Mouse (Mus musculus) MEL (cell line): ENCODE data around the gene Shmt1. TPM values are rescaled to one million over a fixed set of nuclear protein-coding genes. Genes with fewer than 3 reads are reported as not detected.
A peak's percentile ranks its signal among the peaks of the same experiment; 100 is the strongest.

Experiments
- DNase-seq: peaks from one replicate; pipeline ENCODE4 v3.0.0; 2011; ENCODE audit warnings: low read depth, low spot score
- H3K27ac ChIP-seq: 2 replicates; pipeline ENCODE4 v1.5.1; 2012; ENCODE audit warnings: low read depth, mild to moderate bottlenecking, control low read depth, low read length, moderate library complexity; ENCODE audit not compliant: control insufficient read depth
- H3K27me3 ChIP-seq, 2 experiments: fragments of 150-350 bp in 1 of 2; sonication (generic) in 1 of 2; 2 replicates each; pipeline ENCODE4 v1.6.1; 2012; ENCODE audit warnings: low read length in 2 of 2, mild to moderate bottlenecking in 2 of 2, improper control_type of control experiment in 1 of 2, moderate library complexity in 1 of 2; ENCODE audit not compliant: insufficient read depth in 2 of 2, control insufficient read depth in 1 of 2
- H3K36me3 ChIP-seq, 2 experiments: 2 replicates each; pipeline ENCODE4 v1.6.1; 2012 to 2014; ENCODE audit warnings: low read length in 2 of 2, improper control_type of control experiment in 1 of 2, inconsistent platforms in 1 of 2, mild to moderate bottlenecking in 1 of 2; ENCODE audit not compliant: insufficient read depth in 2 of 2, control insufficient read depth in 1 of 2
- H3K4me1 ChIP-seq, 2 experiments: fragments of 150-350 bp in 1 of 2; sonication (generic) in 1 of 2; 2 replicates each; pipeline ENCODE4 v1.6.1; 2012; ENCODE audit warnings: low read length in 2 of 2, improper control_type of control experiment in 1 of 2, mild to moderate bottlenecking in 1 of 2; ENCODE audit not compliant: insufficient read depth in 2 of 2, control insufficient read depth in 1 of 2
- H3K4me3 ChIP-seq, 2 experiments: fragments of 150-350 bp in 1 of 2; sonication (generic) in 1 of 2; 2 replicates each; pipeline ENCODE4 v1.5.1; 2012; ENCODE audit warnings: low read depth in 2 of 2, low read length in 2 of 2, mild to moderate bottlenecking in 2 of 2, moderate library complexity in 2 of 2, control low read depth in 1 of 2, improper control_type of control experiment in 1 of 2; ENCODE audit not compliant: control insufficient read depth in 1 of 2, insufficient read depth in 1 of 2
- H3K79me2 ChIP-seq: 2 replicates; pipeline ENCODE4 v1.6.1; 2012; ENCODE audit warnings: mild to moderate bottlenecking, low read length, moderate library complexity; ENCODE audit not compliant: control insufficient read depth, poor library complexity, insufficient read depth
- H3K9ac ChIP-seq: 2 replicates; pipeline ENCODE4 v1.6.1; 2012; ENCODE audit warnings: low read depth, mild to moderate bottlenecking, control low read depth, low read length, moderate library complexity; ENCODE audit not compliant: control insufficient read depth, poor library complexity, severe bottlenecking
- H3K9me3 ChIP-seq: fragments of 150-350 bp; sonication (generic); replicated peaks from 2 replicates; pipeline ENCODE4 v1.6.1; 2012; ENCODE audit warnings: mild to moderate bottlenecking, low read length, improper control_type of control experiment, moderate library complexity; ENCODE audit not compliant: insufficient read depth
- BHLHE40 ChIP-seq: IDR thresholded peaks from 2 replicates; pipeline ENCODE4 v1.6.1; 2012; ENCODE audit warnings: low read depth, mild to moderate bottlenecking, inconsistent platforms, low read length, improper control_type of control experiment, borderline replicate concordance
- CHD2 ChIP-seq: IDR thresholded peaks from 2 replicates; pipeline ENCODE4 v1.6.1; 2011; ENCODE audit warnings: low read length, improper control_type of control experiment
- CTCF ChIP-seq, 3 experiments: IDR thresholded peaks in 2 of 3; conservative IDR thresholded peaks in 1 of 3; 2 replicates each; pipeline ENCODE4 v1.5.1; 2011 to 2012; ENCODE audit warnings: low read length in 3 of 3, low read depth in 2 of 3, mild to moderate bottlenecking in 2 of 3, improper control_type of control experiment in 1 of 3, inconsistent platforms in 1 of 3, mixed read lengths in 1 of 3, moderate library complexity in 1 of 3; ENCODE audit not compliant: control insufficient read depth in 1 of 3, insufficient read depth in 1 of 3, poor library complexity in 1 of 3, severe bottlenecking in 1 of 3
- E2F4 ChIP-seq: IDR thresholded peaks from 2 replicates; pipeline ENCODE4 v1.6.1; 2011; ENCODE audit warnings: low read depth, low read length, improper control_type of control experiment, borderline replicate concordance
- ELF1 ChIP-seq: IDR thresholded peaks from 2 replicates; pipeline ENCODE4 v1.6.1; 2014; ENCODE audit warnings: low read depth, mild to moderate bottlenecking, inconsistent platforms, low read length, improper control_type of control experiment, moderate library complexity
- EP300 ChIP-seq, 2 experiments: IDR thresholded peaks; 2 replicates each; pipeline ENCODE4 v1.6.1; 2011; ENCODE audit warnings: improper control_type of control experiment in 2 of 2, low read length in 2 of 2, low read depth in 1 of 2, mild to moderate bottlenecking in 1 of 2
- ETS1 ChIP-seq: IDR thresholded peaks from 2 replicates; pipeline ENCODE4 v1.6.1; 2012; ENCODE audit warnings: low read depth, mild to moderate bottlenecking, inconsistent platforms, low read length, improper control_type of control experiment, moderate library complexity
- GATA1 ChIP-seq: IDR thresholded peaks from 2 replicates; pipeline ENCODE4 v1.6.1; 2011; ENCODE audit warnings: low read depth, low read length, improper control_type of control experiment
- JUND ChIP-seq: IDR thresholded peaks from 2 replicates; pipeline ENCODE4 v1.6.1; 2011; ENCODE audit warnings: low read depth, mild to moderate bottlenecking, improper control_type of control experiment, low read length
- KAT2A ChIP-seq: conservative IDR thresholded peaks from 2 replicates; pipeline ENCODE4 v1.6.1; 2012; ENCODE audit warnings: low read depth, low read length, improper control_type of control experiment, inconsistent platforms
- MAFK ChIP-seq: IDR thresholded peaks from 2 replicates; pipeline ENCODE4 v1.6.1; 2011; ENCODE audit warnings: low read depth, mild to moderate bottlenecking, low read length, improper control_type of control experiment, borderline replicate concordance
- MAX ChIP-seq: IDR thresholded peaks from 2 replicates; pipeline ENCODE4 v1.6.1; 2011; ENCODE audit warnings: low read length, improper control_type of control experiment
- MAZ ChIP-seq: IDR thresholded peaks from 2 replicates; pipeline ENCODE4 v1.6.1; 2012; ENCODE audit warnings: low read depth, mild to moderate bottlenecking, inconsistent platforms, low read length, improper control_type of control experiment
- NELFE ChIP-seq: IDR thresholded peaks from 2 replicates; pipeline ENCODE4 v1.6.1; 2011; ENCODE audit warnings: low read depth, low read length, improper control_type of control experiment
- POLR2AphosphoS5 ChIP-seq: IDR thresholded peaks from 2 replicates; pipeline ENCODE4 v1.6.1; 2012; ENCODE audit warnings: low read depth, borderline replicate concordance, mild to moderate bottlenecking, inconsistent platforms, low read length, moderate library complexity, mixed read lengths
- RCOR1 ChIP-seq: IDR thresholded peaks from 2 replicates; pipeline ENCODE4 v1.6.1; 2012; ENCODE audit warnings: low read depth, mild to moderate bottlenecking, inconsistent platforms, low read length, improper control_type of control experiment
- SIN3A ChIP-seq: IDR thresholded peaks from 2 replicates; pipeline ENCODE4 v1.6.1; 2012; ENCODE audit warnings: low read length, improper control_type of control experiment, inconsistent platforms
- TAL1 ChIP-seq: IDR thresholded peaks from 2 replicates; pipeline ENCODE4 v1.6.1; 2012; ENCODE audit warnings: mild to moderate bottlenecking, inconsistent platforms, low read length, moderate library complexity, mixed read lengths
- TCF12 ChIP-seq: IDR thresholded peaks from 2 replicates; pipeline ENCODE4 v1.6.1; 2014; ENCODE audit warnings: low read depth, mild to moderate bottlenecking, inconsistent platforms, low read length, improper control_type of control experiment, moderate library complexity
- ZNF384 ChIP-seq: IDR thresholded peaks from 2 replicates; pipeline ENCODE4 v1.6.1; 2012; ENCODE audit warnings: low read depth, mild to moderate bottlenecking, inconsistent platforms, low read length, improper control_type of control experiment
- polyA plus RNA-seq, 2 experiments: library from polyadenylated mRNA; stranded (reverse) in 1 of 2; unstranded in 1 of 2; fragments of >175 nt in 1 of 2; fragments of >200 nt in 1 of 2; gene quantifications; 2 replicates each; pipeline versions ENCODE4 v1.2.1 to v1.2.4; 2012; ENCODE audit warnings: low replicate concordance in 2 of 2, low read depth in 1 of 2; ENCODE audit not compliant: insufficient read length in 2 of 2, insufficient read depth in 1 of 2, missing spikeins in 1 of 2
- total RNA-seq: library from RNA; depleted of rRNA; stranded (reverse); fragments of 300-350 nt; gene quantifications from 2 replicates; pipeline ENCODE4 v1.2.3, GENCODE M21; 2012

Gene Shmt1
- total and polyA plus RNA-seq, 3 experiments = 55.3 to 71.4 TPM; not detected in 1

- H3K27me3 ChIP-seq = no peaks in the 10 kb centered on the region
- no peak for TF ChIP-seq JUND
- no peak for TF ChIP-seq KAT2A
- peak; percentile 6; the same call in 1 of the 2 replicates for TF ChIP-seq TCF12
- no peak for TF ChIP-seq BHLHE40
- TF ChIP-seq EP300 (IDR thresholded peaks at IDR 0.05; ENCODE audit: low read depth in 1 of 2, low read length in 2 of 2) = peak in 1 of 2 experiments; percentile 8; a peak in 1 of 4 replicates
- peak in 2 of 3 experiments; percentile 14 to 16; a peak in 1 of 6 replicates for TF ChIP-seq CTCF (IDR thresholded peaks at IDR 0.05 in 2 of 3, conservative IDR thresholded peaks at IDR 0.05 in 1 of 3; ENCODE audit: control insufficient read depth in 1 of 3, insufficient read depth in 1 of 3, low read depth in 2 of 3, low read length in 3 of 3, poor library complexity in 1 of 3, severe bottlenecking in 1 of 3)
- TF ChIP-seq GATA1 = 0 out of 2 replicates have a peak, but pooled peaks have one; percentile 44
- TF ChIP-seq RCOR1 = peak; percentile 76; the same call in 1 of the 2 replicates
- TF ChIP-seq TAL1 = peak; percentile 26; the same call in 1 of the 2 replicates
- no peak for TF ChIP-seq ZNF384
- TF ChIP-seq MAX = no peak
- peak; percentile 52 for DNase-seq
- no peak overlapping the region for H3K9ac ChIP-seq
- H3K27ac ChIP-seq = no peak overlapping the region
- peaks cover 15% of the 10 kb centered on the region for H3K79me2 ChIP-seq
- peaks cover 0 to 3% of the 10 kb centered on the region in 2 experiments; a peak in 2 of 4 replicates for H3K36me3 ChIP-seq
- 0 out of 4 replicates have a peak, but pooled peaks cover 0 to 2% of the 10 kb centered on the region in 2 experiments for H3K4me1 ChIP-seq
- H3K9me3 ChIP-seq = no peaks in the 10 kb centered on the region
- no peak overlapping the region for H3K4me3 ChIP-seq
These were observed 44.5 kb downstream of the Shmt1 start for GRCm38 (mm10) chr11:60766969-60767368.

- H3K9me3 ChIP-seq = no peaks in the 10 kb centered on the region
- no peaks in the 10 kb centered on the region for H3K27me3 ChIP-seq
- peaks cover 0 to 17% of the 10 kb centered on the region in 2 experiments; a peak in 2 of 4 replicates for H3K36me3 ChIP-seq
- DNase-seq = no peak
- H3K4me3 ChIP-seq = no peak overlapping the region
- TF ChIP-seq NELFE = no peak
- no peak for TF ChIP-seq KAT2A
- no peak for TF ChIP-seq GATA1
- no peak for TF ChIP-seq E2F4
- TF ChIP-seq BHLHE40 = no peak
- no peak for TF ChIP-seq CHD2
- no peak for TF ChIP-seq ZNF384
- no peak for TF ChIP-seq MAZ
- peaks cover 2% of the 10 kb centered on the region; the same call in 1 of the 2 replicates for H3K79me2 ChIP-seq
- H3K4me1 ChIP-seq = no peaks in the 10 kb centered on the region
- H3K9ac ChIP-seq = no peak overlapping the region
- no peak overlapping the region for H3K27ac ChIP-seq
These were observed 49.8 kb downstream of the Shmt1 start for GRCm38 (mm10) chr11:60761681-60762080.

GRCm38 (mm10) chr11:60755570-60755969 lies 55.9 kb downstream of the Shmt1 start:
- Histone ChIP-seq H3K4me1 (no peaks in the 10 kb centered on the region), H3K9me3 (no peaks in the 10 kb centered on the region), H3K79me2 (no peaks in the 10 kb centered on the region), H3K36me3 (peaks cover 0 to 11% of the 10 kb centered on the region in 2 experiments; a peak in 2 of 4 replicates), H3K4me3 (no peak overlapping the region), H3K27me3 (no peaks in the 10 kb centered on the region), H3K9ac (no peak overlapping the region), H3K27ac (no peak overlapping the region)
- no peak for DNase-seq
- TF ChIP-seq ELF1 (no peak), GATA1 (no peak), SIN3A (no peak), MAFK (no peak), ETS1 (no peak), MAX (no peak), TAL1 (no peak), POLR2AphosphoS5 (no peak)
